Mouse (Mus musculus): Measurements from ENCODE around the gene Dek. TPM values are rescaled to one million over a fixed set of nuclear protein-coding genes. Genes with fewer than 3 reads are reported as not detected.

Dek gene
- polyA plus RNA-seq, 1 experiment, result 343 TPM

- no peaks in the 10 kb centered on the region for H3K9me3 ChIP-seq (ENCODE audit: control insufficient read depth, low read length)
- H3K36me3 ChIP-seq (ENCODE audit: control insufficient read depth), result no peaks in the 10 kb centered on the region; the same call in 1 of the 2 replicates
- H3K4me3 ChIP-seq (replicated peaks), result no peak overlapping the region
- no peaks in the 10 kb centered on the region; the same call in 1 of the 2 replicates for H3K27me3 ChIP-seq (ENCODE audit: control insufficient read depth)
- TF ChIP-seq TAL1 (IDR thresholded peaks at IDR 0.05; ENCODE audit: low read length), result no peak
- H3K4me1 ChIP-seq (ENCODE audit: control insufficient read depth), result peaks cover 11% of the 10 kb centered on the region
These were observed 68.1 kb downstream of the Dek start for GRCm38 (mm10) chr13:47037946-47038345.

Other genes with a start within 250 kb of the Dek start
- gene Kif13a, start 176.3 kb downstream of the Dek start, polyA plus RNA-seq (2012), result 0.01 TPM in 2 replicates
- not detected in 2 replicates for gene Nhlrc1, start 91.4 kb downstream of the Dek start, polyA plus RNA-seq (2012)
- 0.04 and 0.06 TPM in 2 replicates for gene Kdm1b, start 62.7 kb downstream of the Dek start, polyA plus RNA-seq (2012)
- 0.01 TPM in 1 of 2 replicates, not detected in the other for gene Tpmt, start 61.5 kb downstream of the Dek start, polyA plus RNA-seq (2012)
- gene Rnf144b, start 16.5 kb upstream of the Dek start, polyA plus RNA-seq (2012), result 0.05 TPM in 1 of 2 replicates, not detected in the other